Mouse (Mus musculus): ENCODE measurements around the gene Ppp1r12a. TPM values are rescaled to one million over a fixed set of nuclear protein-coding genes. Genes with fewer than 3 reads are reported as not detected.

Gene Ppp1r12a
- total and polyA plus RNA-seq, 3 experiments: 15.1 to 168 (median 166) TPM

DNA sequence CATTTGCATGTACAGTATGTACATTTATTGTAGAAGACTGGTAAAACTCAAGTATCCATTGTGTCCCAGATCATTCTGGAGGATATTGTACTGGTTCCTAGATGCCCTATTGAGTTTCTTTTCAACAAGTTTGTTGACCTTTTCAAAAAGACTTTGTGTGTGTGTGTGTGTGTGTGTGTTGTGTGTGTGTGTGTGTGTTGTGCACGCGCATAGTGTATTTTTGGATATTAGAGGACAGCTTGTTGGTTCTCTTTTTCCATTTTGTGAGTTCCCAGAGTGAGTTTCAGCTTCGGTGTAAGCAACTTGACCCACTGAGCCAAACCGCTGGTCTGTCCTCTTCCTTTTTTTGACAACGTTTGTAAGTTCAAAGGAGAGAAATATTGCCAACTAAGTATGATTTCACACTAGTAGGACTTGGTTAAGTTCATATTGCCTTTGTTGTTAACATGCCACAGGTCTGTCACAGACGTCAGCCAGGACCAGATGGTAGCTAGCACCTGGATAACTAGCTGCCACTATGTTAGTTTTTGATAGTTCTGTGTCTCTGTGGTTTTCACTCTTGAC, 16.4 kb downstream of the Ppp1r12a start:
- Histone ChIP-seq H3K4me1 (ENCODE audit: insufficient read depth, low read depth, low read length) (peaks cover 61% of the 10 kb centered on the region), H3K27me3 (ENCODE audit: insufficient read depth, low read length) (no peaks in the 10 kb centered on the region), H3K4me3 (ENCODE audit: low read depth, low read length) (no peak overlapping the region), H3K9me3 (replicated peaks) (no peaks in the 10 kb centered on the region), H3K36me3 (replicated peaks) (peaks cover 20% of the 10 kb centered on the region)
- TF ChIP-seq CTCF (IDR thresholded peaks at IDR 0.05; ENCODE audit: low read depth, low read length) (no peak), POLR2AphosphoS5 (IDR thresholded peaks at IDR 0.05; ENCODE audit: insufficient replicate concordance, low read depth, low read length) (no peak), GATA2 (IDR thresholded peaks at IDR 0.05; ENCODE audit: borderline replicate concordance, low read depth, low read length) (no peak), TAL1 (conservative IDR thresholded peaks at IDR 0.05; ENCODE audit: low read depth, low read length) (no peak), GATA1 (IDR thresholded peaks at IDR 0.05; ENCODE audit: borderline replicate concordance, low read length) (no peak)
- DNase-seq (ENCODE audit: low spot score): no peak
- no peak for ATAC-seq (ENCODE audit: extremely low read depth, insufficient number of reproducible peaks, low FRiP score, poor library complexity, severe bottlenecking)

DNA sequence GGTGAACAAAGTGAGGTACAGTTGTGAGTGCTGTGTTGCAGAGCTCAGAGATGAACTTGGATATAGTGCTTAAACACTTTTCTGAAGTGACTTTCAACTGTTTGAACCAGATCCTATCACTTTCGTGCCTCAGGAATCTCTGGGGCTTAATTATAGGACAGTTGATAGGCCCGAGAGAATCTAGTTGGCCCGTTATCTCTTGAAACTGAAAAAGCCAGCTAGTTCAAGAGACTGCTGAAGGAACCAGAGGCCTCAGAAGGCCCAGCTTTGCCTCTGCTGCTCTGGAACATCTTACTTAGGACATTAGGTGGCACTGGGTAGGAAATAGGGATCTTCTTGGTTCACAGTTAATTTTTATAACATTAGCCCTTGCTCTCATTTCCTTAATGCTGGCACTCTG, 17.4 kb downstream of the Ppp1r12a start:
- H3K27me3 ChIP-seq (ENCODE audit: insufficient read depth, low read length): no peaks in the 10 kb centered on the region

DNA sequence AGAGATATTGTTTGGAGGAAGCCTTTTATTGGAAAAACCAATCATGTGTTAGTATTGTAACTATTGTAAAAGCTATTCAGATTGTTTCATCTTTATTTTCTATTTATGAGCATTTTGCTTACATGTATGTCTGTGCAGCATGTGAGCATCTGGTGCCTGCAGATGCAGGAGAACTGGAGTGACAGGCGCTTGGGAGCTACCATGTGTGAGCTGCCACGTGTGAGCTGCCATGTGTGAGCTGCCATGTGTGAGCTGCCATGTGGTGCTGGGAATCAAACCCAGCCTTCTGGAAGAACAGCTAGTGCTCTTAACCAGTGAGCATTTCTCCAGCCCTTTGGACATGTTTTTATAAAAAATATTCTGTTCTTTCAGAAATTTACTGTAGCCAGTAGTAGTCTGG, 18.3 kb downstream of the Ppp1r12a start:
- no peak overlapping the region for H3K4me3 ChIP-seq (ENCODE audit: low read depth, low read length)
- no peak for TF ChIP-seq GATA2 (IDR thresholded peaks at IDR 0.05; ENCODE audit: borderline replicate concordance, low read depth, low read length)
- no peak for TF ChIP-seq TAL1 (conservative IDR thresholded peaks at IDR 0.05; ENCODE audit: low read depth, low read length)
- no peak for TF ChIP-seq POLR2AphosphoS5 (IDR thresholded peaks at IDR 0.05; ENCODE audit: insufficient replicate concordance, low read depth, low read length)
- no peak for TF ChIP-seq GATA1 (IDR thresholded peaks at IDR 0.05; ENCODE audit: borderline replicate concordance, low read length)
- TF ChIP-seq CTCF (IDR thresholded peaks at IDR 0.05; ENCODE audit: low read depth, low read length): no peak
- DNase-seq (ENCODE audit: low spot score) (no peak), ATAC-seq (ENCODE audit: extremely low read depth, insufficient number of reproducible peaks, low FRiP score, poor library complexity, severe bottlenecking) (no peak)
- peaks cover 51% of the 10 kb centered on the region for H3K4me1 ChIP-seq (ENCODE audit: insufficient read depth, low read depth, low read length)
- H3K27me3 ChIP-seq (ENCODE audit: insufficient read depth, low read length): no peaks in the 10 kb centered on the region
- H3K9me3 ChIP-seq (replicated peaks): no peaks in the 10 kb centered on the region
- peaks cover 18% of the 10 kb centered on the region for H3K36me3 ChIP-seq (replicated peaks)

More for the DNA sequence above, 17.4 kb downstream of the Ppp1r12a start:
- H3K36me3 ChIP-seq (replicated peaks): peaks cover 19% of the 10 kb centered on the region
- peaks cover 54% of the 10 kb centered on the region for H3K4me1 ChIP-seq (ENCODE audit: insufficient read depth, low read depth, low read length)
- no peak for TF ChIP-seq GATA2 (IDR thresholded peaks at IDR 0.05; ENCODE audit: borderline replicate concordance, low read depth, low read length)
- no peaks in the 10 kb centered on the region for H3K9me3 ChIP-seq (replicated peaks)
- H3K4me3 ChIP-seq (ENCODE audit: low read depth, low read length): no peak overlapping the region
- no peak for ATAC-seq (ENCODE audit: extremely low read depth, insufficient number of reproducible peaks, low FRiP score, poor library complexity, severe bottlenecking)
- no peak for DNase-seq (ENCODE audit: low spot score)

DNA sequence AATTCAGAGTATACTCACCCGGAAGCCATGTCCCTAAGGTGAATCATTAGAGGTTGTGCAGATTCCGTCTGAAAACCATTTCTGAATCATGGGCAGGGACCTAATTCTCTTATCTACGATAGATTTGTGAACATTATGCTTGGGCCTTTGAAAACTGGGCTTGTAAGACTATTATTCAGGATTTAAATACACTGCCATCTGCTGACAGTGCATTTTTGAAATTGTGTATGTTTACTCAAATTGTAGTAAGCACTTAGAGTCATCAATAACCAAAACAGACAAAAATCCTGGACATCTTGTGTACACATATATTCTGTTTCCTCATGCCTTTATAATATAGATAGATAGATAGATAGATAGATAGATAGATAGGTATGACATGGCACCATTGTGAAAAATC, 19.9 kb downstream of the Ppp1r12a start:
- Histone ChIP-seq H3K36me3 (replicated peaks) (peaks cover 15% of the 10 kb centered on the region), H3K27me3 (ENCODE audit: insufficient read depth, low read length) (no peaks in the 10 kb centered on the region), H3K4me3 (ENCODE audit: low read depth, low read length) (no peak overlapping the region), H3K9me3 (replicated peaks) (no peaks in the 10 kb centered on the region), H3K4me1 (ENCODE audit: insufficient read depth, low read depth, low read length) (peaks cover 41% of the 10 kb centered on the region)
- DNase-seq (ENCODE audit: low spot score) (no peak), ATAC-seq (ENCODE audit: extremely low read depth, insufficient number of reproducible peaks, low FRiP score, poor library complexity, severe bottlenecking) (no peak)
- TF ChIP-seq CTCF (IDR thresholded peaks at IDR 0.05; ENCODE audit: low read depth, low read length): no peak
- TF ChIP-seq TAL1 (conservative IDR thresholded peaks at IDR 0.05; ENCODE audit: low read depth, low read length): no peak
- no peak for TF ChIP-seq GATA1 (IDR thresholded peaks at IDR 0.05; ENCODE audit: borderline replicate concordance, low read length)
- no peak for TF ChIP-seq POLR2AphosphoS5 (IDR thresholded peaks at IDR 0.05; ENCODE audit: insufficient replicate concordance, low read depth, low read length)
- no peak for TF ChIP-seq GATA2 (IDR thresholded peaks at IDR 0.05; ENCODE audit: borderline replicate concordance, low read depth, low read length)

DNA sequence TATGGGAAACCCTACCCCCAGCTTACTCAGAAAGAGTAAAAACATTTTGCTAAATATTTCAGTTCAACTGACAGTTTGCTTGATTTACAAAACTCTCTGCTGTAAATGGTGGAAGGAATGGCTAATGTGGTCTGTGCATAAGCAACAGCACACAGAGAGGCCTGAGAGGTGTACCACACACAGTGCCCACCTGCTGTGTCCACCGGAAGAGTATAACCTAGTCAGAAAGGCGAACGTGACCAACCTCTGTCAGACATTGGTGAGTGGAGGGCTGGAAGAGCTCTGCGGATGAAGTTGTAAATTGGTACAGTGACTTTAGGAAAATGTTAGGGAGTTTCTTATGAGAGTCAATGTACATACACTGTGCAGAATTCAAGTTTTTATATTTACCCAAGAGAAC, 20.4 kb downstream of the Ppp1r12a start:
- ATAC-seq (ENCODE audit: extremely low read depth, insufficient number of reproducible peaks, low FRiP score, poor library complexity, severe bottlenecking): no peak
- peaks cover 41% of the 10 kb centered on the region for H3K4me1 ChIP-seq (ENCODE audit: insufficient read depth, low read depth, low read length)
- peaks cover 15% of the 10 kb centered on the region for H3K36me3 ChIP-seq (replicated peaks)

DNA sequence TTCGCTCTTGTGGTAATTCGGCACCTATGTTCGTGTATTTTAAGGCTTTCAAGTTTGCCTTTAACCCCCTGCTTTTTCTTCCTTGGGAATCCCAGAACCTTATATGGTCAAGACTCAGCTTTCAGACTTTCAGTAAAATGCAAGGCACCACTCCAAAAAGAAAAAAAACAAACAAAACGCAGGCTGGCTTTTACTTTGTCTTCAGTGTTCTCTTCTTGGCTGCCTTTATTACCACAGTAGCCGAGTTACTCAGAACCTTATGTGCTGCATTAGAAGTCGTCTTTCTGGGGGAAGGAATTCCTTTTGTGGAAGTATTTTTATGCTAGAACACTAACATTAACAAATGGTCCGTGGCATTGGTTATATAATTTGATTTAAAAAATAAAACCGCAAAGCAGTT, 22.8 kb downstream of the Ppp1r12a start:
- Histone ChIP-seq H3K4me3 (ENCODE audit: low read depth, low read length) (no peak overlapping the region), H3K4me1 (ENCODE audit: insufficient read depth, low read depth, low read length) (peaks cover 25% of the 10 kb centered on the region), H3K27me3 (ENCODE audit: insufficient read depth, low read length) (no peaks in the 10 kb centered on the region), H3K9me3 (replicated peaks) (no peaks in the 10 kb centered on the region), H3K36me3 (replicated peaks) (peaks cover 19% of the 10 kb centered on the region)
- ATAC-seq (ENCODE audit: extremely low read depth, insufficient number of reproducible peaks, low FRiP score, poor library complexity, severe bottlenecking): no peak
- DNase-seq (ENCODE audit: low spot score): no peak
- TF ChIP-seq GATA2 (IDR thresholded peaks at IDR 0.05; ENCODE audit: borderline replicate concordance, low read depth, low read length) (no peak), CTCF (IDR thresholded peaks at IDR 0.05; ENCODE audit: low read depth, low read length) (no peak), TAL1 (conservative IDR thresholded peaks at IDR 0.05; ENCODE audit: low read depth, low read length) (no peak), POLR2AphosphoS5 (IDR thresholded peaks at IDR 0.05; ENCODE audit: insufficient replicate concordance, low read depth, low read length) (no peak), GATA1 (IDR thresholded peaks at IDR 0.05; ENCODE audit: borderline replicate concordance, low read length) (no peak)

More for the DNA sequence above, 20.4 kb downstream of the Ppp1r12a start:
- H3K9me3 ChIP-seq (replicated peaks): no peaks in the 10 kb centered on the region
- H3K27me3 ChIP-seq (ENCODE audit: insufficient read depth, low read length): no peaks in the 10 kb centered on the region
- H3K4me3 ChIP-seq (ENCODE audit: low read depth, low read length): no peak overlapping the region
- no peak for DNase-seq (ENCODE audit: low spot score)
- TF ChIP-seq POLR2AphosphoS5 (IDR thresholded peaks at IDR 0.05; ENCODE audit: insufficient replicate concordance, low read depth, low read length): no peak
- no peak for TF ChIP-seq GATA2 (IDR thresholded peaks at IDR 0.05; ENCODE audit: borderline replicate concordance, low read depth, low read length)
- TF ChIP-seq TAL1 (conservative IDR thresholded peaks at IDR 0.05; ENCODE audit: low read depth, low read length): no peak
- TF ChIP-seq CTCF (IDR thresholded peaks at IDR 0.05; ENCODE audit: low read depth, low read length): no peak
- TF ChIP-seq GATA1 (IDR thresholded peaks at IDR 0.05; ENCODE audit: borderline replicate concordance, low read length): no peak

Data from G1E (cell line).